Mouse (Mus musculus) MEL (cell line): ENCODE data around the gene Galnt10. TPM values are rescaled to one million over a fixed set of nuclear protein-coding genes. Genes with fewer than 3 reads are reported as not detected.

Source experiments
- DNase-seq: peaks from one replicate; pipeline ENCODE4 v3.0.0; 2011; ENCODE audit warnings: low read depth, low spot score
- H3K27ac ChIP-seq: 2 replicates; pipeline ENCODE4 v1.5.1; 2012; ENCODE audit warnings: low read depth, mild to moderate bottlenecking, control low read depth, low read length, moderate library complexity; ENCODE audit not compliant: control insufficient read depth
- H3K27me3 ChIP-seq, 2 experiments: fragments of 150-350 bp in 1 of 2; sonication (generic) in 1 of 2; 2 replicates each; pipeline ENCODE4 v1.6.1; 2012; ENCODE audit warnings: low read length in 2 of 2, mild to moderate bottlenecking in 2 of 2, improper control_type of control experiment in 1 of 2, moderate library complexity in 1 of 2; ENCODE audit not compliant: insufficient read depth in 2 of 2, control insufficient read depth in 1 of 2
- H3K36me3 ChIP-seq, 2 experiments: 2 replicates each; pipeline ENCODE4 v1.6.1; 2012 to 2014; ENCODE audit warnings: low read length in 2 of 2, improper control_type of control experiment in 1 of 2, inconsistent platforms in 1 of 2, mild to moderate bottlenecking in 1 of 2; ENCODE audit not compliant: insufficient read depth in 2 of 2, control insufficient read depth in 1 of 2
- H3K4me1 ChIP-seq, 2 experiments: fragments of 150-350 bp in 1 of 2; sonication (generic) in 1 of 2; 2 replicates each; pipeline ENCODE4 v1.6.1; 2012; ENCODE audit warnings: low read length in 2 of 2, improper control_type of control experiment in 1 of 2, mild to moderate bottlenecking in 1 of 2; ENCODE audit not compliant: insufficient read depth in 2 of 2, control insufficient read depth in 1 of 2
- H3K4me3 ChIP-seq, 2 experiments: fragments of 150-350 bp in 1 of 2; sonication (generic) in 1 of 2; 2 replicates each; pipeline ENCODE4 v1.5.1; 2012; ENCODE audit warnings: low read depth in 2 of 2, low read length in 2 of 2, mild to moderate bottlenecking in 2 of 2, moderate library complexity in 2 of 2, control low read depth in 1 of 2, improper control_type of control experiment in 1 of 2; ENCODE audit not compliant: control insufficient read depth in 1 of 2, insufficient read depth in 1 of 2
- H3K79me2 ChIP-seq: 2 replicates; pipeline ENCODE4 v1.6.1; 2012; ENCODE audit warnings: mild to moderate bottlenecking, low read length, moderate library complexity; ENCODE audit not compliant: control insufficient read depth, poor library complexity, insufficient read depth
- H3K9ac ChIP-seq: 2 replicates; pipeline ENCODE4 v1.6.1; 2012; ENCODE audit warnings: low read depth, mild to moderate bottlenecking, control low read depth, low read length, moderate library complexity; ENCODE audit not compliant: control insufficient read depth, poor library complexity, severe bottlenecking
- H3K9me3 ChIP-seq: fragments of 150-350 bp; sonication (generic); replicated peaks from 2 replicates; pipeline ENCODE4 v1.6.1; 2012; ENCODE audit warnings: mild to moderate bottlenecking, low read length, improper control_type of control experiment, moderate library complexity; ENCODE audit not compliant: insufficient read depth
- BHLHE40 ChIP-seq: IDR thresholded peaks from 2 replicates; pipeline ENCODE4 v1.6.1; 2012; ENCODE audit warnings: low read depth, mild to moderate bottlenecking, inconsistent platforms, low read length, improper control_type of control experiment, borderline replicate concordance
- CHD1 ChIP-seq: IDR thresholded peaks from 2 replicates; pipeline ENCODE4 v1.6.1; 2012; ENCODE audit warnings: low read depth, mild to moderate bottlenecking, inconsistent platforms, low read length, improper control_type of control experiment
- CHD2 ChIP-seq: IDR thresholded peaks from 2 replicates; pipeline ENCODE4 v1.6.1; 2011; ENCODE audit warnings: low read length, improper control_type of control experiment
- CTCF ChIP-seq, 3 experiments: IDR thresholded peaks in 2 of 3; conservative IDR thresholded peaks in 1 of 3; 2 replicates each; pipeline ENCODE4 v1.5.1; 2011 to 2012; ENCODE audit warnings: low read length in 3 of 3, low read depth in 2 of 3, mild to moderate bottlenecking in 2 of 3, improper control_type of control experiment in 1 of 3, inconsistent platforms in 1 of 3, mixed read lengths in 1 of 3, moderate library complexity in 1 of 3; ENCODE audit not compliant: control insufficient read depth in 1 of 3, insufficient read depth in 1 of 3, poor library complexity in 1 of 3, severe bottlenecking in 1 of 3
- E2F4 ChIP-seq: IDR thresholded peaks from 2 replicates; pipeline ENCODE4 v1.6.1; 2011; ENCODE audit warnings: low read depth, low read length, improper control_type of control experiment, borderline replicate concordance
- ELF1 ChIP-seq: IDR thresholded peaks from 2 replicates; pipeline ENCODE4 v1.6.1; 2014; ENCODE audit warnings: low read depth, mild to moderate bottlenecking, inconsistent platforms, low read length, improper control_type of control experiment, moderate library complexity
- EP300 ChIP-seq, 2 experiments: IDR thresholded peaks; 2 replicates each; pipeline ENCODE4 v1.6.1; 2011; ENCODE audit warnings: improper control_type of control experiment in 2 of 2, low read length in 2 of 2, low read depth in 1 of 2, mild to moderate bottlenecking in 1 of 2
- GABPA ChIP-seq: IDR thresholded peaks from 2 replicates; pipeline ENCODE4 v1.6.1; 2012; ENCODE audit warnings: low read depth, mild to moderate bottlenecking, inconsistent platforms, low read length, improper control_type of control experiment, moderate library complexity
- HCFC1 ChIP-seq: IDR thresholded peaks from 2 replicates; pipeline ENCODE4 v1.6.1; 2012; ENCODE audit warnings: low read depth, mild to moderate bottlenecking, inconsistent platforms, low read length, improper control_type of control experiment, moderate library complexity
- MAFK ChIP-seq: IDR thresholded peaks from 2 replicates; pipeline ENCODE4 v1.6.1; 2011; ENCODE audit warnings: low read depth, mild to moderate bottlenecking, low read length, improper control_type of control experiment, borderline replicate concordance
- MAX ChIP-seq: IDR thresholded peaks from 2 replicates; pipeline ENCODE4 v1.6.1; 2011; ENCODE audit warnings: low read length, improper control_type of control experiment
- MEF2A ChIP-seq: IDR thresholded peaks from 2 replicates; pipeline ENCODE4 v1.6.1; 2014; ENCODE audit warnings: low read depth, mild to moderate bottlenecking, inconsistent platforms, low read length, improper control_type of control experiment; ENCODE audit not compliant: poor library complexity, insufficient replicate concordance, severe bottlenecking; ENCODE audit errors: extremely low read depth
- MXI1 ChIP-seq: IDR thresholded peaks from 2 replicates; pipeline ENCODE4 v1.6.1; 2011; ENCODE audit warnings: mild to moderate bottlenecking, low read depth, low read length, improper control_type of control experiment
- MYB ChIP-seq: IDR thresholded peaks from 2 replicates; pipeline ENCODE4 v1.6.1; 2011; ENCODE audit warnings: mild to moderate bottlenecking, low read depth, low read length, improper control_type of control experiment
- MYC ChIP-seq: IDR thresholded peaks from 2 replicates; pipeline ENCODE4 v1.6.1; 2011; ENCODE audit warnings: low read depth, mild to moderate bottlenecking, low read length, improper control_type of control experiment, moderate library complexity
- NELFE ChIP-seq: IDR thresholded peaks from 2 replicates; pipeline ENCODE4 v1.6.1; 2011; ENCODE audit warnings: low read depth, low read length, improper control_type of control experiment
- NRF1 ChIP-seq: IDR thresholded peaks from 2 replicates; pipeline ENCODE4 v1.6.1; 2014; ENCODE audit warnings: low read depth, mild to moderate bottlenecking, inconsistent platforms, low read length, improper control_type of control experiment, moderate library complexity; ENCODE audit not compliant: poor library complexity, insufficient read depth, severe bottlenecking
- POLR2AphosphoS2 ChIP-seq: IDR thresholded peaks from 2 replicates; pipeline ENCODE4 v1.6.1; 2011; ENCODE audit warnings: low read length, improper control_type of control experiment
- RAD21 ChIP-seq: IDR thresholded peaks from 2 replicates; pipeline ENCODE4 v1.6.1; 2011; ENCODE audit warnings: mild to moderate bottlenecking, low read depth, low read length, improper control_type of control experiment
- RCOR1 ChIP-seq: IDR thresholded peaks from 2 replicates; pipeline ENCODE4 v1.6.1; 2012; ENCODE audit warnings: low read depth, mild to moderate bottlenecking, inconsistent platforms, low read length, improper control_type of control experiment
- SIN3A ChIP-seq: IDR thresholded peaks from 2 replicates; pipeline ENCODE4 v1.6.1; 2012; ENCODE audit warnings: low read length, improper control_type of control experiment, inconsistent platforms
- SMC3 ChIP-seq: IDR thresholded peaks from 2 replicates; pipeline ENCODE4 v1.6.1; 2011; ENCODE audit warnings: low read depth, low read length, improper control_type of control experiment
- TAL1 ChIP-seq: IDR thresholded peaks from 2 replicates; pipeline ENCODE4 v1.6.1; 2012; ENCODE audit warnings: mild to moderate bottlenecking, inconsistent platforms, low read length, moderate library complexity, mixed read lengths
- TBP ChIP-seq: IDR thresholded peaks from 2 replicates; pipeline ENCODE4 v1.8.0; 2011; ENCODE audit warnings: low read depth, low read length, improper control_type of control experiment
- USF1 ChIP-seq: IDR thresholded peaks from 2 replicates; pipeline ENCODE4 v1.6.1; 2014; ENCODE audit warnings: low read depth, mild to moderate bottlenecking, inconsistent platforms, low read length, improper control_type of control experiment, moderate library complexity
- USF2 ChIP-seq, 2 experiments: IDR thresholded peaks; 2 replicates each; pipeline ENCODE4 v1.6.1; 2011 to 2012; ENCODE audit warnings: improper control_type of control experiment in 2 of 2, low read length in 2 of 2, borderline replicate concordance in 1 of 2, inconsistent platforms in 1 of 2, low read depth in 1 of 2, mild to moderate bottlenecking in 1 of 2; ENCODE audit not compliant: insufficient read depth in 1 of 2
- ZC3H11A ChIP-seq: IDR thresholded peaks from 2 replicates; pipeline ENCODE4 v1.6.1; 2012; ENCODE audit warnings: low read depth, mild to moderate bottlenecking, inconsistent platforms, low read length, improper control_type of control experiment
- ZKSCAN1 ChIP-seq: IDR thresholded peaks from 2 replicates; pipeline ENCODE4 v1.6.1; 2012; ENCODE audit warnings: low read depth, mild to moderate bottlenecking, inconsistent platforms, low read length, improper control_type of control experiment, moderate library complexity
- polyA plus RNA-seq, 2 experiments: library from polyadenylated mRNA; stranded (reverse) in 1 of 2; unstranded in 1 of 2; fragments of >175 nt in 1 of 2; fragments of >200 nt in 1 of 2; gene quantifications; 2 replicates each; pipeline versions ENCODE4 v1.2.1 to v1.2.4; 2012; ENCODE audit warnings: low replicate concordance in 2 of 2, low read depth in 1 of 2; ENCODE audit not compliant: insufficient read length in 2 of 2, insufficient read depth in 1 of 2, missing spikeins in 1 of 2
- total RNA-seq: library from RNA; depleted of rRNA; stranded (reverse); fragments of 300-350 nt; gene quantifications from 2 replicates; pipeline ENCODE4 v1.2.3, GENCODE M21; 2012

The Galnt10 gene
- total and polyA plus RNA-seq, 3 experiments, result 26.7 to 27.4 TPM; not detected in 1

- H3K4me1 ChIP-seq, result no peaks in the 10 kb centered on the region
- no peak overlapping the region for H3K27ac ChIP-seq
- no peak overlapping the region for H3K9ac ChIP-seq
- H3K27me3 ChIP-seq, result no peaks in the 10 kb centered on the region
- no peaks in the 10 kb centered on the region for H3K9me3 ChIP-seq
- no peaks in the 10 kb centered on the region for H3K36me3 ChIP-seq
- H3K79me2 ChIP-seq, result no peaks in the 10 kb centered on the region
- peak; percentile 80 for DNase-seq
- no peak; the same call in 1 of the 2 replicates for TF ChIP-seq ELF1
- TF ChIP-seq SMC3, result peak; percentile 98
- no peak for TF ChIP-seq TAL1
- peak; percentile 84 to 99 (median 98) for TF ChIP-seq CTCF (IDR thresholded peaks at IDR 0.05 in 2 of 3, conservative IDR thresholded peaks at IDR 0.05 in 1 of 3; ENCODE audit: control insufficient read depth in 1 of 3, insufficient read depth in 1 of 3, low read depth in 2 of 3, low read length in 3 of 3, poor library complexity in 1 of 3, severe bottlenecking in 1 of 3)
- TF ChIP-seq ZC3H11A, result peak; percentile 96
- TF ChIP-seq MEF2A, result no peak
- TF ChIP-seq USF1, result no peak
- no peak for TF ChIP-seq POLR2AphosphoS2
- no peak for TF ChIP-seq EP300 (IDR thresholded peaks at IDR 0.05; ENCODE audit: low read depth in 1 of 2, low read length in 2 of 2)
- TF ChIP-seq MYB, result no peak
- no peak for TF ChIP-seq NELFE
- no peak for TF ChIP-seq MXI1
- no peak for TF ChIP-seq ZKSCAN1
- no peak; the same call in 1 of the 2 replicates for TF ChIP-seq SIN3A
- TF ChIP-seq CHD2, result no peak
- 0 out of 2 replicates have a peak, but pooled peaks have one; percentile 51 for TF ChIP-seq MAFK
- no peak overlapping the region for H3K4me3 ChIP-seq
These were observed 133.1 kb downstream of the Galnt10 start for GRCm38 (mm10) chr11:57778349-57778748.

DNA sequence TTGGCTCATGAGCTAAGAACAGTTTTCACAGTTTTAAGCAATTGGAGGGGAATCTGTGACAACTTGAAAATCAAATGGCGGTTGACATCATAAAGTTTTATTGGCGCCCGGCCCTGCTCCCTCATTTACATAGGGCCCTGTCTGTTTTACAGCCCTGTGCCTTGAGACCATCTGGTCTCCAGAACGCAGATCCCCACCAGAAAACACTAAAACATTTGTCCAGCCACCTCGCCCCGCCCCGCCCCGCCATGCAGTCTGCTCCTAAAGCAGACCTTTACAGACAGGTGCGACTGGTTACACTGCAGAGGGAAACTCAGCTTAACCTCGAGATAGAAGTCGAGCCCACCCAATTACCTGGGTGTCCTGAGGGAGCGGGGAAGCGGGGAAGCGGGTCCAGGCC lies 134.6 kb downstream of the Galnt10 start:
- no peak for TF ChIP-seq CHD2
- TF ChIP-seq MYB, result no peak
- no peak for TF ChIP-seq RAD21
- no peak for TF ChIP-seq CTCF (IDR thresholded peaks at IDR 0.05 in 2 of 3, conservative IDR thresholded peaks at IDR 0.05 in 1 of 3; ENCODE audit: control insufficient read depth in 1 of 3, insufficient read depth in 1 of 3, low read depth in 2 of 3, low read length in 3 of 3, poor library complexity in 1 of 3, severe bottlenecking in 1 of 3)
- no peak for TF ChIP-seq SIN3A
- TF ChIP-seq GABPA, result no peak
- no peak for TF ChIP-seq BHLHE40
- TF ChIP-seq SMC3, result no peak
- TF ChIP-seq MYC, result no peak
- TF ChIP-seq TAL1, result no peak
- TF ChIP-seq RCOR1, result no peak
- no peak for TF ChIP-seq USF2 (IDR thresholded peaks at IDR 0.05; ENCODE audit: borderline replicate concordance in 1 of 2, insufficient read depth in 1 of 2, low read depth in 1 of 2, low read length in 2 of 2)
- no peak for TF ChIP-seq MXI1
- TF ChIP-seq MAX, result no peak
- no peak for TF ChIP-seq TBP
- no peak for TF ChIP-seq NRF1
- TF ChIP-seq CHD1, result no peak
- TF ChIP-seq E2F4, result no peak
- TF ChIP-seq HCFC1, result no peak
- TF ChIP-seq, all 39 proteins: peak for 0
- H3K9me3 ChIP-seq, result no peaks in the 10 kb centered on the region
- H3K27ac ChIP-seq, result no peak overlapping the region
- H3K4me1 ChIP-seq, result no peaks in the 10 kb centered on the region
- H3K4me3 ChIP-seq, result no peak overlapping the region
- no peaks in the 10 kb centered on the region for H3K79me2 ChIP-seq
- no peak for DNase-seq
- no peak overlapping the region for H3K9ac ChIP-seq
- H3K36me3 ChIP-seq, result no peaks in the 10 kb centered on the region
- H3K27me3 ChIP-seq, result no peaks in the 10 kb centered on the region
